ENCODE assay signal across 8 mouse cellular contexts in genomic region chrX:151520458-151521322, GRCm38 (mm10). TPM values are rescaled to one million over a fixed set of nuclear protein-coding genes. Genes with fewer than 3 reads are reported as not detected.
DNase-seq lines count a peak whose midpoint lies in the region; ATAC-seq and TF ChIP-seq lines count a peak whose summit lies in the region.

TSS of gene Phf8 (plus strand) at chrX:151520672.

- H3ac ChIP-seq in C2C12 (ENCODE audit: control insufficient read depth, insufficient read length, low read depth) = peak within 1 kb of the TSS; percentile 85
- peak within 1 kb of the TSS; percentile 35 for H3ac ChIP-seq in myocyte (ENCODE audit: control insufficient read depth, insufficient read length)

- no peak for TF ChIP-seq CTCF in C2C12 (IDR thresholded peaks at IDR 0.05; ENCODE audit: control insufficient read depth, insufficient read depth, insufficient read length)
- TF ChIP-seq CTCF in brain, embryonic 14.5 days (IDR thresholded peaks at IDR 0.05; ENCODE audit: borderline replicate concordance, extremely low read depth, insufficient read depth, insufficient read length) = no peak
- no peak for TF ChIP-seq CTCF in liver, adult 2 months (IDR thresholded peaks at IDR 0.05; ENCODE audit: low read depth, low read length)

- no peaks in the 10 kb centered on the region for H3K79me3 ChIP-seq in C2C12 (ENCODE audit: low read depth)

- 9% methylated on average over 67 of the region's 68 CpGs for WGBS in heart, embryonic 11.5 days (ENCODE audit: insufficient replicate concordance)
- 16% methylated on average over 62 of the region's 68 CpGs for WGBS in kidney, embryonic 16.5 days
- under 1% methylated on average over 67 of the region's 68 CpGs for WGBS in liver, adult 2 months

- H3K27me3 ChIP-seq in C2C12 (ENCODE audit: control insufficient read depth, insufficient read depth, insufficient read length) (no peaks in the 10 kb centered on the region), myocyte (ENCODE audit: control insufficient read depth, insufficient read depth, insufficient read length) (no peaks in the 10 kb centered on the region)
- no peaks in the 10 kb centered on the region for H3K27me3 ChIP-seq in erythroblast, embryonic 14.5 days (ENCODE audit: control insufficient read depth)
- H3K27me3 ChIP-seq in heart, embryonic 11.5 days (ENCODE audit: control insufficient read depth, insufficient read depth, low read length) = no peaks in the 10 kb centered on the region
- H3K27me3 ChIP-seq in kidney, embryonic 16.5 days (ENCODE audit: insufficient read depth, low read length) = no peaks in the 10 kb centered on the region; the same call in 1 of the 2 replicates
- H3K27me3 ChIP-seq in liver, adult 2 months (ENCODE audit: control insufficient read depth, insufficient read depth, low read length) = no peaks in the 10 kb centered on the region
- no peaks in the 10 kb centered on the region for H3K27me3 ChIP-seq in splenic B cell, adult 2 months (ENCODE audit: control insufficient read depth, insufficient read depth, low read length, poor library complexity, severe bottlenecking)

- peak; percentile 45; the same call in 1 of the 2 replicates for TF ChIP-seq POLR2A in brain, embryonic 14.5 days (IDR thresholded peaks at IDR 0.05; ENCODE audit: borderline replicate concordance, extremely low read depth, insufficient read depth, insufficient read length, poor library complexity, severe bottlenecking)
- peak; percentile 68 for TF ChIP-seq POLR2A in liver, adult 2 months (IDR thresholded peaks at IDR 0.05; ENCODE audit: extremely low read depth, insufficient read depth, low read length)
- peak; percentile 87 for TF ChIP-seq POLR2A in myocyte (IDR thresholded peaks at IDR 0.05; ENCODE audit: insufficient read length, low read depth)

- H3K9ac ChIP-seq in heart, embryonic 11.5 days (ENCODE audit: low read depth, low read length) = peak within 1 kb of the TSS; percentile 85
- peak within 1 kb of the TSS; percentile 76 for H3K9ac ChIP-seq in kidney, embryonic 16.5 days (replicated peaks; ENCODE audit: low read length)
- H3K9ac ChIP-seq in liver, adult 2 months (ENCODE audit: low read depth, low read length) = peak within 1 kb of the TSS; percentile 86

- peaks cover 15% of the 10 kb centered on the region for H3K9me3 ChIP-seq in erythroblast, embryonic 14.5 days (ENCODE audit: control insufficient read depth, low read length)
- no peaks in the 10 kb centered on the region for H3K9me3 ChIP-seq in heart, embryonic 11.5 days (replicated peaks; ENCODE audit: control insufficient read depth, low read length)
- H3K9me3 ChIP-seq in kidney, embryonic 16.5 days (ENCODE audit: low read length) = no peaks in the 10 kb centered on the region

- H3K79me2 ChIP-seq in C2C12 (ENCODE audit: control insufficient read depth, insufficient read depth) = peaks cover 6% of the 10 kb centered on the region
- H3K79me2 ChIP-seq in liver, adult 2 months (ENCODE audit: control insufficient read depth, insufficient read depth, low read length) = no peaks in the 10 kb centered on the region; the same call in 1 of the 2 replicates
- H3K79me2 ChIP-seq in myocyte (ENCODE audit: control insufficient read depth, insufficient read depth) = no peaks in the 10 kb centered on the region

- peak; percentile 94 for ATAC-seq in heart, embryonic 11.5 days (replicated peaks; ENCODE audit: insufficient number of reproducible peaks, low FRiP score, low TSS enrichment)
- ATAC-seq in kidney, embryonic 16.5 days (ENCODE audit: low FRiP score, low TSS enrichment) = peak; percentile 96

- peak within 1 kb of the TSS; percentile 97 for H3K27ac ChIP-seq in heart, embryonic 11.5 days (ENCODE audit: low read depth, low read length)
- H3K27ac ChIP-seq in kidney, embryonic 16.5 days (ENCODE audit: low read length) = peak within 1 kb of the TSS; percentile 98
- peak within 1 kb of the TSS; percentile 77 for H3K27ac ChIP-seq in liver, adult 2 months (replicated peaks; ENCODE audit: insufficient read depth, low read depth, low read length)

- peak within 1 kb of the TSS; percentile 50 for H3K4me3 ChIP-seq in C2C12 (ENCODE audit: insufficient read depth, poor library complexity, severe bottlenecking)
- H3K4me3 ChIP-seq in erythroblast, embryonic 14.5 days (replicated peaks) = peak within 1 kb of the TSS; percentile 84
- H3K4me3 ChIP-seq in heart, embryonic 11.5 days (ENCODE audit: low read depth, low read length) = peak within 1 kb of the TSS; percentile 63
- H3K4me3 ChIP-seq in kidney, embryonic 16.5 days (ENCODE audit: low read length) = peak within 1 kb of the TSS; percentile 51
- peak within 1 kb of the TSS; percentile 88 for H3K4me3 ChIP-seq in liver, adult 2 months (ENCODE audit: insufficient read depth, low read depth, low read length)
- H3K4me3 ChIP-seq in myocyte = peak within 1 kb of the TSS; percentile 71

- H3K36me3 ChIP-seq in C2C12 (ENCODE audit: control insufficient read depth, insufficient read depth) (no peaks in the 10 kb centered on the region), myocyte (ENCODE audit: control insufficient read depth, insufficient read depth) (no peaks in the 10 kb centered on the region)
- H3K36me3 ChIP-seq in erythroblast, embryonic 14.5 days (ENCODE audit: control insufficient read depth) = peaks cover 7% of the 10 kb centered on the region
- no peaks in the 10 kb centered on the region for H3K36me3 ChIP-seq in heart, embryonic 11.5 days (ENCODE audit: control insufficient read depth, insufficient read depth, low read length)
- H3K36me3 ChIP-seq in kidney, embryonic 16.5 days (ENCODE audit: insufficient read depth, low read length) = 0 out of 2 replicates have a peak, but pooled peaks cover 3% of the 10 kb centered on the region
- H3K36me3 ChIP-seq in liver, adult 2 months (ENCODE audit: control insufficient read depth, insufficient read depth, low read length) = peaks cover 7% of the 10 kb centered on the region
- H3K36me3 ChIP-seq in splenic B cell, adult 2 months (ENCODE audit: control insufficient read depth, insufficient read depth, low read length, poor library complexity, severe bottlenecking) = no peaks in the 10 kb centered on the region

- peaks cover 39% of the 10 kb centered on the region for H3K4me1 ChIP-seq in erythroblast, embryonic 14.5 days (ENCODE audit: control insufficient read depth)
- no peaks in the 10 kb centered on the region for H3K4me1 ChIP-seq in heart, embryonic 11.5 days (ENCODE audit: control insufficient read depth, insufficient read depth, low read length)
- no peaks in the 10 kb centered on the region for H3K4me1 ChIP-seq in kidney, embryonic 16.5 days (ENCODE audit: insufficient read depth, low read length)
- no peaks in the 10 kb centered on the region; the same call in 1 of the 2 replicates for H3K4me1 ChIP-seq in liver, adult 2 months (ENCODE audit: control insufficient read depth, insufficient read depth, low read length)

- H3K4me2 ChIP-seq in heart, embryonic 11.5 days = peak within 1 kb of the TSS; percentile 66
- peak within 1 kb of the TSS; percentile 61 for H3K4me2 ChIP-seq in kidney, embryonic 16.5 days (replicated peaks; ENCODE audit: low read depth, low read length)
- peak within 1 kb of the TSS; percentile 70 for H3K4me2 ChIP-seq in myocyte (ENCODE audit: low read depth)

- peak; percentile 99 for DNase-seq in brain, embryonic 14.5 days (ENCODE audit: low read depth)
- DNase-seq in liver, adult 2 months (ENCODE audit: extremely low read depth, low read depth, low spot score) = peak; percentile 91
- peak; percentile 97 for DNase-seq in splenic B cell, adult 2 months (ENCODE audit: low read depth, low spot score)

TF ChIP-seq in C2C12, 6 proteins besides CTCF, POLR2A, EP300 and RAD21:
- TF ChIP-seq FOSL1 (IDR thresholded peaks at IDR 0.05; ENCODE audit: insufficient read depth, low read length, poor library complexity, severe bottlenecking) = no peak
- TF ChIP-seq USF1 (IDR thresholded peaks at IDR 0.05; ENCODE audit: low read depth) = no peak
- no peak for TF ChIP-seq CEBPB (IDR thresholded peaks at IDR 0.05; ENCODE audit: low read depth)
- no peak for TF ChIP-seq MAX (IDR thresholded peaks at IDR 0.05)
TF ChIP-seq in C2C12: peak in this region for 0.

TF ChIP-seq in myocyte, 11 proteins besides CTCF, POLR2A, EP300 and RAD21:
- peak; percentile 68 for TF ChIP-seq POLR2AphosphoS2 (IDR thresholded peaks at IDR 0.05; ENCODE audit: insufficient read length, low read depth)
- TF ChIP-seq E2F4 (IDR thresholded peaks at IDR 0.05; ENCODE audit: insufficient read depth) = no peak

RNA-seq across cellular contexts. Expression of gene Phf8, which starts in this region (rescaled TPM):
- polyA plus RNA-seq in C2C12 (2012; fragmentation: generic; extraction: Trizol) (4.9 TPM), myocyte (2012; fragmentation: generic; extraction: Trizol) (7.2 TPM)
- 25.3 and 29.9 TPM in 2 replicates for polyA plus RNA-seq in brain, embryonic 14.5 days (2012; rRNA removed)
- 0.16 and 0.25 TPM in 2 replicates for polyA plus RNA-seq in erythroblast, embryonic 14.5 days (2012)
- 13.3 and 16.3 TPM in 2 replicates for polyA plus RNA-seq in heart, embryonic 11.5 days (2014; fragmentation: Nextera tagmentation; extraction: Ambion mirVana)
- polyA plus RNA-seq in kidney, embryonic 16.5 days (2015; fragmentation: Nextera tagmentation; extraction: Ambion mirVana) = 17.2 and 19.2 TPM in 2 replicates
- 8.4 and 9.2 TPM in 2 replicates for total RNA-seq in liver, adult 2 months (2014; rRNA removed)
- 3.4 and 4.7 TPM in 2 replicates for polyA plus RNA-seq in liver, adult 2 months (2012; rRNA removed)

Comparison
In these comparisons a context has a peak if more than half of its experiments do, and no peak if none do; other contexts are left out.
1. Peak in every context shown above with its lines: DNase-seq, ATAC-seq, H3K4me3 ChIP-seq and H3K27ac ChIP-seq.